Mouse (Mus musculus) heart, adult 2 months (tissue): ENCODE data around the gene Bfar.

ENCODE experiments used
- CTCF ChIP-seq: fragments of 200-600 bp; IDR thresholded peaks from 2 replicates; pipeline ENCODE4 v1.8.1; 2022; ENCODE audit warnings: antibody characterized with exemption, mild to moderate bottlenecking, moderate library complexity
- POLR2A ChIP-seq: fragments of 200-500 bp; IDR thresholded peaks from 2 replicates; pipeline ENCODE4 v1.6.1; 2011; ENCODE audit warnings: mild to moderate bottlenecking, low read depth, low read length, control low read depth; ENCODE audit not compliant: insufficient read depth

GRCm38 (mm10) chr16:13672386-13672898 is 784 bp downstream of the Bfar start:
- TF ChIP-seq CTCF (no peak), POLR2A (no peak; the same call in 1 of the 2 replicates)
